Mouse (Mus musculus): ENCODE data around the gene Prss43.

GRCm38 (mm10) chr9:110879998-110880561 lies 53.6 kb downstream of the Prss43 start, which contains the start of gene Tmie:
- TF ChIP-seq CTCF (IDR thresholded peaks at IDR 0.05; ENCODE audit: control insufficient read depth, insufficient read depth, insufficient read length) (no peak), MYOD1 (IDR thresholded peaks at IDR 0.05; ENCODE audit: control insufficient read depth, insufficient read length, low read depth) (no peak), CEBPB (IDR thresholded peaks at IDR 0.05; ENCODE audit: low read depth) (no peak)

Data from C2C12 (cell line).